Mouse (Mus musculus) megakaryocyte, embryonic 14.5 days (primary cell): ENCODE data around the gene Mink1.

ENCODE experiments used
- FLI1 ChIP-seq: IDR thresholded peaks from 2 replicates; pipeline ENCODE4 v1.6.1; 2012; ENCODE audit warnings: low read length, inconsistent platforms, mixed read lengths
- GATA1 ChIP-seq: IDR thresholded peaks from 3 replicates; pipeline ENCODE4 v1.6.1; 2012; ENCODE audit warnings: mixed read lengths, low read length, inconsistent platforms, borderline replicate concordance

- no peak for TF ChIP-seq GATA1
- TF ChIP-seq FLI1 = no peak
Measured at GRCm38 (mm10) chr11:70539877-70540587, 22.6 kb upstream of the Mink1 start, which contains the start of gene Pld2.
